Mouse (Mus musculus) ES-Bruce4 (cell line): Measurements from ENCODE around the gene Cpped1.

ENCODE experiments used
- CTCF ChIP-seq: IDR thresholded peaks from one replicate; pipeline ENCODE4 v1.8.1; 2011; ENCODE audit warnings: low read depth, low read length
- POLR2A ChIP-seq: IDR thresholded peaks from one replicate; pipeline ENCODE4 v1.8.1; 2011; ENCODE audit warnings: low read length; ENCODE audit not compliant: insufficient read depth

GRCm38 (mm10) chr16:11795758-11796460 lies 113.3 kb downstream of the Cpped1 start:
- TF ChIP-seq CTCF (no peak), POLR2A (no peak)
